Mouse (Mus musculus) ES-Bruce4 (cell line): ENCODE measurements around the gene Kcnip3.

Experiments used
- CTCF ChIP-seq: IDR thresholded peaks from one replicate; pipeline ENCODE4 v1.8.1; 2011; ENCODE audit warnings: low read depth, low read length
- POLR2A ChIP-seq: IDR thresholded peaks from one replicate; pipeline ENCODE4 v1.8.1; 2011; ENCODE audit warnings: low read length; ENCODE audit not compliant: insufficient read depth

- no peak for TF ChIP-seq CTCF
- no peak for TF ChIP-seq POLR2A
These were observed 1.8 kb downstream of the Kcnip3 start for GRCm38 (mm10) chr2:127520123-127520522.
